Mouse (Mus musculus) thymus, postnatal 36 days (tissue): ENCODE results near the gene Gm28047.
"Not testable (repeated sequence)": the region's sequence is repeated elsewhere in the genome, so short reads cannot be mapped to it uniquely, and the experiment has no call there.

Experiments used
- DNase-seq, 2 experiments: peaks; one replicate each; pipeline ENCODE4 v3.0.0; 2022; ENCODE audit warnings: mixed read lengths in 2 of 2

The Gm28047 gene

DNA sequence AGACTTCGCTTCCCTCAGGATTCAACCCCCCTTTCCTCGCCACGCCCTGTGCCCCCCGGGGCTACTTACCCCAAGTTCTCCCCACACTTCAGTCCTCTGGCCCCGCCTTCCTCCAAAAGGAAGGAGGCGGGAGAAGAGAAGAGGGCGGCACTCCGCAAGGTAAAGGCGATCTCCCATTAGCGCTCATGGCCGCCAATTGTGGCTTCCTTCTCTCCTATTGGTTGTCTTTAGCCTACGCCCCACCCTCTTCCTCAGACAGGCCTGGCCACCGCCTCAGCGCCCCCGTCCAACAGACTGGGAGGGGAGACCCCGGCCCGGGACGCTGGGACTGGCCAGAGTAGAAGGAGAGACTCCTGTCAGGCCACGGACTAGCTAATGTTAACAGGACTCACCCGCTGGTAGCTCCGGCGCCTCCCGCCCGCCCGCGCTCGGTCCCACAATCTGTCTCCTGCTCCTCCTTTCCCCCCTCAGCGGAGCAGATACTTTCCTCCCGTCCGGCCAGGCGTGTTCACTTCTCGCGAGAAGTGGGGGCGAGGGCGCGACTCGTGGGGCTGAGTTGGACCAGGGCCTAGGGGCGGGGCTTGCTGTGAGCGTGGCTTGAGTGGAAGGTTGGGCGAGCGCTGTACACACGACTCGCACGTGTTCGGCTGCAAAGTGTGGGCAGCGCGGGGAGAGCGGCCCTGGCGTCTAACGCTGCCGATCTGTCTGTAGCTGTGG is at the start of gene Gm28047, which contains the start of gene Atf7:
Gene Gm28047 (minus strand): TSS at position 98 of the 717 bp plus-strand sequence.
Gene Atf7 (minus strand): TSS at position 495 of the 717 bp plus-strand sequence.
- DNase-seq, result peak; percentile 99

DNA sequence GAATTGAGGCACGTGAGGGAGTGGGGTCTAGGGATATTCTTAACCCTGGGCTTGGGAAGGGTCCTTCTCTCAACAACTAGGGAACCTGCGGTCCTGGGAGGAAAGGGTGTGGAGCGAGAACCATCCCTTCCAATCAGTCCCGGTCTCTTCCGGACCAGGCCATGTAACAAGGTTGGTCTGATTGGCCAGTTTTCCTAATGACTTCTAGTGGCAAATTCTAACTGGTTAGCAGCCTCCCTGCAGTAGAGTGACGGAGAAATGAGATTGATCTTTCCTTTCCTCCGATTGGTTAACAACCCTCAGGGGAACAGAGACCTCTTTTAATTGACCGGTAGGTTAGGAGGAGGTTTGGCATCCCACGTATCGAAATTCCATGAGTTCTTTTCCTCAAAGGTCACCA is 48.7 kb upstream of the Gm28047 start:
- DNase-seq, result no peak

GRCm38 (mm10) chr15:102672215-102673071 is 47.6 kb upstream of the Gm28047 start, which contains the start of gene Atp5g2:
Gene Atp5g2 (minus strand): TSS chr15:102672352.
- peak in 1 of 2 experiments; percentile 18 for DNase-seq

DNA sequence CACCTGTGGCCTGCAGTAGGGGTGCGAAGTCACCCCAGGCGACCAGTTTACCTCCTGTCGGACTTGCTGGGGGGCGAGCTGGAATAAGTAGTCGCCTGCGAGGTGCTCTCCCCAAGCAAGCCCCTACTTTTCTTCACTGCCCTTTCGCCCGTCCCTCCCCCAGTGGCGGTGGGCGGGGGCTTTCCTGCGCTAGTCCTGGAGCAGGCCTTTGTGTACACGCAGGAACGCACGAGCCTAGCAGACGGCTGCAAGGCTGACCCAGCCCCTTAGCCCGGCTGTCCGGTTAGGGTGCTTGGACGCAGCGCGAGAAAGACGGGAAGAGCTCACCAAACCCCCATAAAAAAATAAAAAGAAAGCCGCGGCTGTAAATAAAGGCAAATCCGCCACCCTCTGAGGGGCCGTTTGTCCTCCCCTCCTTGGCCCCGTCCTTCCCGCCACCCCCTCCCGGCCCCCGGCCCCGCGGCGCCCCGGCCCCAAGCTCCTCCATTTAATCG is 46.9 kb upstream of the Gm28047 start:
- peak; percentile 54 to 70 for DNase-seq

- DNase-seq, result peak; percentile 98
Observed at GRCm38 (mm10) chr15:102670767-102671575, 46.1 kb upstream of the Gm28047 start.

- DNase-seq, result no peak
Observed at GRCm38 (mm10) chr15:102670281-102670680, 45.4 kb upstream of the Gm28047 start.

DNA sequence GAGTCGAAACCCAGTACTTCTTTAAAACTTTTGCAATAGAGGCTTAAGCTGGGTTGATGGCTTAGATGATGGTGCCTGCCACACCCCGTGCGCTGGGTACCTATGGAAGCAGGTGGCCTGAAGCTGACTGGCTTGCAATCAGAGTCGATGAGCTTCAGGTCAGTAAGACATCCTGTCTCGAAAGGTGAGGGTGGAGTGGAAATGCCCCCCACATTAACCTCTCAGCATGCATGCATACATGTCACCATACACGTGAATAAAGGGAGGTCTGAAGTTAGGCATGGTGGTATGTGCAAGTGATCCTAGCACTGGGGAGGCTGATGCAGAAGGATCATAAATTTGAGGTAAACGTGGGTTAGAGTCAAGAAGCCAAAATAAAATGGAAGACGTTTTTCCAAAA is 44.7 kb upstream of the Gm28047 start:
- no peak for DNase-seq

DNA sequence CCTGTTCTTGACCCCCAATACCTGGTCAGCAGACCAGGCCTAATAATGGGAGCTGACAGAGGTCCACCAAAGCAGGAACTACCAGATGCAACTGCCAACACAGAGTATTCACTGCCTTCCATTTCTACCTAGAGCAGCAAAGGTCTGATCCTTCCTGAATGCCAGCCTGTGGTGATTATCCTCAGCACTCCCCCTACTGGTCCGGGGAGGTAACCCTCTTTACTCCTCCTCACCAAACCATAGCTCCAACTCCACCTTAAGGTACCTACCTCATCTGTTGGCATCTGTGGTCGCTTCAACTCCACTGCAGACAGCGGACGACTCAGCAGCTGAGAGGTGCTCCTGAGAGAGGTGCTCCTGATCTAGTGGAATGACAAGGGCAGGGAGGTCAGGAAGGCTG is 40.6 kb upstream of the Gm28047 start:
- DNase-seq, result peak; percentile 48 to 56

DNA sequence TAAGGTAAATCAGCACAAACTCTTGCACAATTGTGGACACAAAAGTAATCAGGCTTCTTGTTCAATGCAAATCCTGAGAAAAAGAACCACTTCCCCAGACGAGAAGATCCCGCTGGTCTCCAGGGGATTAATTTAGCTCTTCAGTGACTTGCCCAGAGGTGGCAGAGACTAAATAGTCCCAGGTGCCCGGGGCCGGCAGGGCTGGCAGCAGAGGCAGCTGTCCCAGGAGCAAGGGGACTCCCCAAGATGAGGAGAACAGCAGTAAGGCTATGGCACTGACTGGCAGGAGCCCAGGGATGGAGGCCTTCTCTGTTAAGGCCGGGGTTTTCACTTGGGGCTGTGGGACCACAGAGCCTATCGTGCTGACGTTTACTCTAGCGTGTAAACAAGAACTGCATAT is 39.0 kb upstream of the Gm28047 start:
- DNase-seq, result no peak

DNA sequence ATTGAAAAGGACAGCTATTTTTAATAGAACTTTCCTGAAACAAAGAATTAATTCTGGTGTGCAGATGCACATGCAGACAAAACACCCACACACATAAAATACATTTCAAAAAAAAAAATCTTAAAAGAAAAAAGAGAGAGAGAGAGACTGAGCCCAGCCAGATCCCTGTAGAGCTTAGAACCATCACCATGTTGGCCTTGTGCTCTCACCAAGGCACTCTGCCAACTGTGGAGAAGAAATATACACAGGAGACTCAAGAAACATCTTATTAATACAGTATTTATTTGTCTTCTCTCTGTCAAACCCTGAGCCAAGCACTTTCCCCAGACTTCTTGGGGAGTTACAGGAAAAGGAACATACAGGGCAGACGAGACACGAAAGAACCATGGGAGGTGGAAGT is 37.7 kb upstream of the Gm28047 start:
- DNase-seq, result not testable (repeated sequence)

DNA sequence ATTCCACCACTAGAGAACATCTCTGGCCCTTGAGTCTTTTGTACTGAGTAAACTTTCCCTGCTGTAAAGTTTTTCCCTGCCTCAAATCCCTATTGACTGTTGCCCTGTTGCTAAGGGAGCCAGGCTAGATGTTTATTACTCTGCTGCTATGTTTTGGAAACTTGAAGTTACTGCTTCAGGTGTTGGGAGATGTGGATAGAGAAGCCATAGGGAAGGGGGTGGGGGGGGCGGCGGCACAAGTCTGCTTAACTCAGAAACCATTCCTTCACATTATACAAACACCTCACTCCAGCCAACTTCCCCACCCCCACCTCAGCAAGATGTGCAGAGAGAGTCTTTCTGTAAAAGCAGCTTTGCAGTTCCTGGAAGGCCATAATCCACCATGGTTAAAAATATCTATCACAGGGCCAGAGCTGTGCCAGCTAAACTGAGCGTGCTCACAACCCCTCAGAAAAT is 33.1 kb upstream of the Gm28047 start:
- no peak for DNase-seq

- DNase-seq, result no peak
Observed at GRCm38 (mm10) chr15:102656658-102657057, 31.8 kb upstream of the Gm28047 start.

- not testable (repeated sequence) for DNase-seq
Observed at GRCm38 (mm10) chr15:102651928-102652660, 27.2 kb upstream of the Gm28047 start.

GRCm38 (mm10) chr15:102651107-102651506 is 26.2 kb upstream of the Gm28047 start:
- DNase-seq, result no peak

DNA sequence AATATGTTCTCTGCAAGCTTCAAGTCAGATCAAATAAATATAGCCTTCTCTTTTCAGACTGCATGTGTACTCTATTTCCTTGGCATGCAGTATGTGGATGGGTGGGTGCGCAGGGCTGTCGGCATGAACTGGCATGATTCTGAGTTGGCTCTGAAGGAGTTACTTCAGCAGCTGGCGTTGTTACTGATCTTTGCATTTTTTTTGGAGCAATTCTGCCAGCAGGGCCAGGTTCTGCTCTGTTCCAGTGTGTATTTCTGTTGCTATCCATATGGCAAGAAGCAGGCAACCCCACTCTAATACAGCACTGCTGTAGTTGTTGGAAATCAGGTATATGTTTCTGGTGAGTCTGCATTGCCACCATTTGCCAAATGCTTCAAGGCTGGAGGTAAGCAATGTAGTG is 10.9 kb upstream of the Gm28047 start:
- no peak for DNase-seq

- DNase-seq, result no peak
Observed at GRCm38 (mm10) chr15:102634684-102635083, 9.8 kb upstream of the Gm28047 start.

DNA sequence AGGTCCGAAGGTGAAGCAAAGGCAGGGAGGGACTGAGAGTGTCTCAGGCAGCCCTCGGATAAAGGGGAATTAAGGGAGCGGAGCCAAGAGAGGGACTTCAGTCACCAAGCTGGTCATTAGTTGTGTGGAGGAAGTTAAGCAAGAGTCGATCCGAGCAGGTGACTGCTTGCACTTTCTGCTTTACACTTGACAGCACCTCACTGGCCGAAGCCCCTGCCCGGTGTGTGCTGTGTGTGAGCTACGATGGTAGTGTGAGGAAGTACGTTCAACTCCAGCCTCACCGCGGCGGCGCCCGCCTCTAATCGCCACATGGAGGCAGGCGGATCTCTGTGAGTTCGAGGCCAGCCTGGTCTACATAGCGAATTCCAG is 804 bp upstream of the Gm28047 start:
- DNase-seq, result peak in 1 of 2 experiments; percentile 66

DNA sequence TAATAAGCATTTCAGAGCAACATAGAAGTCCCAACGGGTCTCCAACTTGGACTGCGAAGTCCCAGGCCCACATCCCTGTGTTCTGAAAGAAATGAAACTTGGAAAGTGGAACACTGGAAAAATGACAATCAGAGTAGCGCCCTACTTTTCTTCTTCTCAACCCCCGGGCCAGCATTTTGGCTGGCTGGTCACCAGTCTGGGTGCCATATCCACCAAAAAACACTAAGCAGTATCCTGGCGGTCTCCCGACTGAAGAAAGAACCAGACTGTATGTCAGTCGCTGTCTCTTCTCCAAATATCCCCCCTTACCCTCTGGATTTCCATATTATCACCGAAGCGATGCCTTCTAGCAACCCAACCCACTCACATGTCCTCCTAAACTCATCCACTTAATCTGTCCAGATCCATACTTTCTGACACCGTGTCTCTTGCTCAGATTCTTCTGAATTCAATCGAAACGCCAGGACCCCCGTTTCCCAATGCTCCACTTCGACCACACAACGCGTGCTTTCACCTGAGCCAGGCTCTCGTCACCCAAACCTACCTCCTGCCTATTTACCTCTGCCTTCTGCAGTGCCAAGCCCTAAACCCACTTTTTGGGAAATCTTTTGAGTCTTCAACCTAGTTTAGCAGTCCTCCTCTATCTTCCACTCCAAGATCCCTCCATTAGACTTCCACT is 437 bp downstream of the Gm28047 start:
- peak; percentile 1 to 5 for DNase-seq

DNA sequence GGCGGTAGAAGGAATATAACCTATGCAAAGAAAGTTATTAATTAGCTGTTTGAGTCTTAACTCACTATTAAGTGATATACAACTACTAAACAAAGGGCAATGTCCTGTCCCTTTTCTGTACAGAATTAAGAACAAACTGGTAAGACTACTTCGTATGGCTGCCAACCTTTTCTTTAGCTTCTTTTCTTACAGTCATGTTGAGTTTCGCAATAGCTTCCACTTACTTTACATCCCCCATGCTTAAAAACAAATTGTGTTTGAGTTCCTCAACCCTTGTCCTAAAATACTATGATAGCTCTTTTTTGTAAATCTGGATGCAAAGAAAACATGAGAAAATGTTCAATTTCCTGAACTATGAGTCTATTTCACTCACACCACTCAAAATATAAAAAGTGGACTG is 1.7 kb downstream of the Gm28047 start:
- no peak for DNase-seq

DNA sequence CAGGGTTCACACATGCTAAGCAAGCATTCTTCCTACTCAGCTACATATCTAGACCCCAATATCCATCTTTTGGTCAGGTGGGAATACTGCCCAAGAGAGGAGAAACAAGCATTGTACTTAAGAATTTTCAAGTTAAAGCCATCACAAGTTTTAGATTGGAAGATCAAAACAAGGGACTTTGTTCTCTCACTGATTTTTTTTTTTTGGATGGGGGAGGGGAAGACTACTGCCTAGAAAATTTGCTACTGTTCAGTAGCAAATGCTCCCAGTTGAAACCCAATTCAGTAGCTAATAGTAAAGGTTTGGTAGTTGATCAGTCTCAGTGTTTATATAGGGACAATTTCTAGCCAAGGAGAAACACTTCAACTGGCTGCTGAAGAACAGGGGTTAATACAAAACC is 2.3 kb downstream of the Gm28047 start:
- DNase-seq, result no peak

DNA sequence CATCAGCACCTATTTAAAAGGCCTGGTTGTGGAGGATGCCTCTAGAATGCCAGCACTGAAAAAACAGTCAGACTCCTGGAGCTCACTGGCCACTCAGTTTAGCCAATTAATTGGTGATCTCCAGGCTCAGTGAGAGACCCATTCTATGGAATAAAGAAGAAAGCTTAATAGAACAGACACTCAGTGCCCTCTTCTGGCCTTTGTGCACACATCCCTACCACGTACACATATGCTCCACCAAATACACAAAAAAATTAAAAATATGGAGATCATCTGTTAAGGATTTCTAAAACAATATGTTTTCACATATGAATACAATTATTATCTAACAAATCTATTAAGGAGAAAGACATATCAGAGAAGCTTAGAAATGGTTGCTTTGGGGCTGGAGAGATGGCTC is 4.1 kb downstream of the Gm28047 start:
- DNase-seq, result no peak
